Mouse (Mus musculus) subcutaneous adipose tissue, adult 2 months (tissue): ENCODE results near the gene Gm5773. TPM values are rescaled to one million over a fixed set of nuclear protein-coding genes. Genes with fewer than 3 reads are reported as not detected.

ENCODE experiments used
- polyA plus RNA-seq: library from polyadenylated mRNA; depleted of rRNA; stranded (reverse); fragments of >200 nt; gene quantifications from 2 replicates; pipeline ENCODE4 v1.2.3, GENCODE M21; 2012; ENCODE audit warnings: low replicate concordance; rRNA removed

Gm5773 gene
- polyA plus RNA-seq = not detected in 2 replicates

DNA sequence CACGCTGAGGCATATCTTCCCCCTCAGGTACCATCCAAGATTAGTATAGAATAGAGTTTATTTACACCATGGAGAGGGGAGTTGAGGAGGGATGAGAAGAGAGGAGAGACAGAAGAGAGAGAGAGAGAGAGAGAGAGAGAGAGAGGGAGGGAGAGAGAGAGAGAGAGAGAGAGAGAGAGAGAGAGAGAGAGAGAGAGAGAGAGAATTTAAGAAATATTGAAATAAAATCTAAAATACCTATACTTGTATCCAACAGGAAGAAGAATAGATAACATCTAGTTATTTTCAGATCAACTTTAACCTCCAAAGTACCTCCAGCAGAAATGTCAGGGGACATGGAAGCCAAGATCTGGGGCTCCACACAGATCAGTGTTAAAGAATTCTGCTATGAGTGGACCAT lies at the start of gene Gm5773:
Gene Gm5773 (plus strand): TSS at position 301 of the 400 bp plus-strand sequence.

DNA sequence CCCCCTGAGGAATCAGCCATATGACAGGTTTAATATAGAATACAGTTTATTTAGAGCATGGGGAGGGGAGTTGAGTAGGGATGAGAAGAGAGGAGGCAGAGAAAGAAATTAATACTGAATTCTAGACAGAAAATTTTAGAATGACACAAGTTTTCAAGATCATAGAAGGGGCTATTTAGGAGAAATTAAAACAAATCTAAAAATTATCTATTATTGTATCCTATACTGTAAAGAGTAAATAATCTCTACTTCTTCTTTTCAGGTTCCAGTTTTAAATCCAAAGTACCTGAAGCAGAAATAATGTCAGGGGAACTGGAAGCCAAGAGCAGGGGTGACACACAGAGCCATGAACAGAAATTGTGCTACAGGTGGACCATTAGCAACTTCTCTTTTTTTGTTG lies 23.3 kb downstream of the Gm5773 start, which contains the start of gene Tdpoz4:
Gene Tdpoz4 (plus strand): TSS at position 301 of the 400 bp plus-strand sequence.

Other genes starting within 250 kb of the Gm5773 start
- gene S100a10, start 217.9 kb upstream of the Gm5773 start, polyA plus RNA-seq = 197 and 244 TPM in 2 replicates
- gene Tdpoz2, start 120.3 kb upstream of the Gm5773 start, polyA plus RNA-seq = not detected in 2 replicates
- not detected in 2 replicates for gene Tdpoz1, start 96.7 kb upstream of the Gm5773 start, polyA plus RNA-seq
- not detected in 2 replicates for gene Gm37596, start 79.9 kb upstream of the Gm5773 start, polyA plus RNA-seq
- not detected in 2 replicates for gene Tdpoz4, start 23.4 kb downstream of the Gm5773 start, polyA plus RNA-seq
- gene Tdpoz3, start 53.0 kb downstream of the Gm5773 start, polyA plus RNA-seq = not detected in 2 replicates
- gene Gm9117, start 170.5 kb downstream of the Gm5773 start, polyA plus RNA-seq = not detected in 2 replicates
- gene Tdpoz5, start 188.3 kb downstream of the Gm5773 start, polyA plus RNA-seq = not detected in 2 replicates